Mouse (Mus musculus) ES-E14 (cell line): ENCODE measurements at regions not wholly inside any gene's neighbourhood (a gene's known extent, or its start where the extent isn't known, plus 50 kb on each side); places are given as distances from the start of the nearest gene placed in this dataset.

Experiments
- HCFC1 ChIP-seq: IDR thresholded peaks from 2 replicates; pipeline ENCODE4 v1.6.1; 2012; ENCODE audit warnings: low read length, inconsistent platforms, borderline replicate concordance; ENCODE audit not compliant: insufficient read depth
- MAFK ChIP-seq: IDR thresholded peaks from 2 replicates; pipeline ENCODE4 v1.6.1; 2014; ENCODE audit warnings: mild to moderate bottlenecking, low read depth, low read length, inconsistent platforms; ENCODE audit not compliant: insufficient read depth
- ZC3H11A ChIP-seq: IDR thresholded peaks from 2 replicates; pipeline ENCODE4 v1.6.1; 2012; ENCODE audit warnings: low read depth, mild to moderate bottlenecking, inconsistent platforms, low read length, borderline replicate concordance
- ZNF384 ChIP-seq: IDR thresholded peaks from 2 replicates; pipeline ENCODE4 v1.6.1; 2012; ENCODE audit warnings: low read depth, low read length, inconsistent platforms

- no peak for TF ChIP-seq ZC3H11A
- TF ChIP-seq MAFK: no peak
- no peak for TF ChIP-seq ZNF384
- no peak for TF ChIP-seq HCFC1
Measured at GRCm38 (mm10) chr14:102917929-102918328, 64.5 kb downstream of the Kctd12 start.
